ENCODE assay signal across 15 mouse cellular contexts in genomic region chr12:32616086-32616485, GRCm38 (mm10).
DNase-seq lines count a peak whose midpoint lies in the region; ATAC-seq and TF ChIP-seq lines count a peak whose summit lies in the region.
"Had no signal": no experiment of that assay in that cellular context is flagged by ENCODE, and none has a peak within 500 bp of the region (broad histone marks: within the 10 kb centered on the region; RNA-seq: fewer than 3 reads in every experiment).

No protein-coding gene starts in this region.

- ATAC-seq in lung, postnatal 0 days: peak; percentile 65
- no peak for ATAC-seq in monocyte, adult 5-6 weeks (replicated peaks; ENCODE audit: insufficient number of reproducible peaks, low FRiP score, low TSS enrichment, poor library complexity, severe bottlenecking)
- ATAC-seq in megakaryocyte progenitor cell, adult 5-6 weeks (replicated peaks; ENCODE audit: poor library complexity): no peak
- ATAC-seq: forebrain, embryonic 14.5 days; inflammation-experienced regulatory T-cells, adult 6 months; midbrain, embryonic 16.5 days had no signal

- no peaks in the 10 kb centered on the region for H3K27me3 ChIP-seq in lung, postnatal 0 days (replicated peaks; ENCODE audit: insufficient read depth, low read length)
- H3K27me3 ChIP-seq: limb, embryonic 12.5 days; lung, embryonic 15.5 days; neural tube, embryonic 15.5 days had no signal

- no peak for TF ChIP-seq CTCF in lung, postnatal 0 days (IDR thresholded peaks at IDR 0.05)

- no peak overlapping the region for H3K9ac ChIP-seq in lung, postnatal 0 days (replicated peaks; ENCODE audit: low read depth)
- H3K9ac ChIP-seq: limb, embryonic 12.5 days; lung, embryonic 15.5 days; neural tube, embryonic 15.5 days had no signal

- no peak overlapping the region for H3K4me2 ChIP-seq in lung, postnatal 0 days (replicated peaks; ENCODE audit: low read depth, low read length)
- H3K4me2 ChIP-seq: limb, embryonic 12.5 days; lung, embryonic 15.5 days; neural tube, embryonic 15.5 days had no signal

- no peaks in the 10 kb centered on the region for H3K9me3 ChIP-seq in lung, postnatal 0 days (ENCODE audit: low read length)
- H3K9me3 ChIP-seq: limb, embryonic 12.5 days; lung, embryonic 15.5 days; neural tube, embryonic 15.5 days had no signal

- H3K36me3 ChIP-seq in lung, postnatal 0 days (ENCODE audit: insufficient read depth, low read length): no peaks in the 10 kb centered on the region
- H3K36me3 ChIP-seq: limb, embryonic 12.5 days; lung, embryonic 15.5 days; neural tube, embryonic 15.5 days had no signal

- H3K4me3 ChIP-seq in lung, postnatal 0 days (ENCODE audit: low read depth, low read length): no peak overlapping the region
- H3K4me3 ChIP-seq: limb, embryonic 12.5 days; lung, embryonic 15.5 days; neural tube, embryonic 15.5 days had no signal

- H3K4me1 ChIP-seq in lung, postnatal 0 days (ENCODE audit: insufficient read depth, low read depth, low read length): no peaks in the 10 kb centered on the region
- H3K4me1 ChIP-seq: limb, embryonic 12.5 days; lung, embryonic 15.5 days; neural tube, embryonic 15.5 days had no signal

- peak; percentile 95 for DNase-seq in heart, adult 11 months
- no peak for DNase-seq in heart, postnatal 25 days (ENCODE audit: low spot score)
- peak; percentile 98 for DNase-seq in adipocyte (ENCODE audit: low spot score)
- DNase-seq in adrenal gland, postnatal 36 days: peak; percentile 66 to 71
- peak; percentile 79 for DNase-seq in lung, postnatal 0 days (ENCODE audit: low spot score)
- DNase-seq in cerebellum, postnatal 4 days (ENCODE audit: low spot score in 2 of 2): no peak
- DNase-seq: B cell, adult 2 months had no signal

- no peak overlapping the region for H3K27ac ChIP-seq in lung, postnatal 0 days (ENCODE audit: low read length)
- H3K27ac ChIP-seq: limb, embryonic 12.5 days; lung, embryonic 15.5 days; neural tube, embryonic 15.5 days had no signal

- intact Hi-C loops in heart, postnatal 25 days (cut with DNase I): no loop called here

- 59% methylated on average over 5 of the region's 5 CpGs for WGBS in lung, postnatal 0 days

- peak; percentile 87 for TF ChIP-seq EP300 in lung, postnatal 0 days (IDR thresholded peaks at IDR 0.05)

Comparison
In these comparisons a context has a peak if more than half of its experiments do, and no peak if none do; other contexts are left out.
1. DNase-seq: peak in heart, adult 11 months (single experiment), adipocyte (single experiment), adrenal gland, postnatal 36 days (2 of 2) and lung, postnatal 0 days (single experiment); none in heart, postnatal 25 days (single experiment) and cerebellum, postnatal 4 days (0 of 2).